Mouse (Mus musculus): ENCODE measurements around the gene Tmem135. TPM values are rescaled to one million over a fixed set of nuclear protein-coding genes. Genes with fewer than 3 reads are reported as not detected.
A peak's percentile ranks its signal among the peaks of the same experiment; 100 is the strongest.

Tmem135 gene
- total RNA-seq, 1 experiment from 2014 or later: 106 TPM

- DNase-seq: no peak
These were observed 155.7 kb downstream of the Tmem135 start for GRCm38 (mm10) chr7:89248135-89248850.

DNA sequence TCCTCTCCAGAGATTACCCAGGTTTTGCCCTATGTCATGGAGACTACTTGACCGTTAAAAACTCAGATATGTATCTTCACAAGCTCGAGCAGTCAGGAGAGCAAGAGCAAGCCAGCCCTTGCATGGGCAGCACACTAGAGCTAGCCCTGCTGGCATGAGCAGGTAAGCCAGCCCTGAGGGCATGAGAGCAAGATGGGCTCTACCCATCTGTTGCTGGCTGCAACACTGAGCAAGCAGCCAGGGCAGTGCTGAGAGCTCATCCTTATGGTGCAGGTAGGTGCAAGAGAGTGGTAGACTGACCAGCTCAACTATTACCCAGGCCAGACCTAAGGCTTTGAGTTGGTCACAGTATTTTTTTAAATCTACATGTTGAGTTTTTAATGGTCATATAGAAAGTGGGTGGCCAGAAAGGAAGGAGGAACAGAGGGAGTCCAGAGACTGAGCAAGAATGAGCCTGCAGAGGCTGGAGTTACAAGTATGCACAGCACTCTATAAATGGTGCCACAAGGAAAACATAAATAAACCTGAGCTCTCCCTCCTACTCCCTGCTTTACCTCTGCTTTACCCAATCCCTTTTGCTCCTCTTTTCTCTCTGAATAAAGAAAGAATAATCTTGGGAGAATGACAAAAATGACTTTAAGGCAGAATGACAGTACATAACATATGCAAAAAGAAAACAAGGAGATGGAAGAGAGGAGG lies 156.9 kb downstream of the Tmem135 start:
- no peak for DNase-seq

GRCm38 (mm10) chr7:89242565-89242964 lies 161.5 kb downstream of the Tmem135 start:
- no peak for DNase-seq

DNA sequence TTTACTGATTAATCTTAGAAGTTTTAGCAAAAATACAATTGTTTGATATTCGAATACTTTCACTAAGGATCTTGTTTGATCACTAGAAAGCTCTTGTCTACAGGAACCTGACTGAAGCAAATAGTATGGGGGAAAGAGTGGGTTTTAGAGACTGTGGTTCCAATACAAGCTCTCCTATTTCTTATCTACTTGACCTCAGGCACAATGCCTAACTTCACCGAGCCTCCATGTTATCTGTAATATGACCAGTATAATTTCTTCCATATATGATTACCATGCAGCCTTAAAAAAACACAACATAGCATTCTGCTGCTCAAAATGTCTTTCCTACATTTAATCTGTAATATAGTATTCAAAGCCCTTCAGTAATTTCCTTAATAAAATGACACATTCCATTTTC lies 161.9 kb downstream of the Tmem135 start:
- DNase-seq: no peak

DNA sequence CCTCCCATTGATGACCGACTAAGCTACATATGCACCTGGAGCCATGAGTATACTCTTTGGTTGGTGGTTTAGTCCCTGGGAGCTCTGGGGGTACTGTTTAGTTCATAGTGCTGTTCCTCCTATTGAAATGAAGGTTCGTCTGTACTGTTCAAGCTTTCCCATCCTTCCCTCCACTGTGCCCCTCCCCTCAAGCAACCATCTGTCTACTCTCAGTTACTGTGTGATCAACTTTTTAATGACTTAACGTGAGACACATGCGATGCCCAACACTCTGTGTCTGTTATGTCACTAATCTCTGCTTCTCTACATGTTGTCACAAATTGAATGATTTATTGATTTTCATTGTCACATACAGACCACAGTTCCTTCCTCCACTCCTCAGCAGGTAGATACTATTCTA lies 164.4 kb downstream of the Tmem135 start:
- DNase-seq: no peak

DNA sequence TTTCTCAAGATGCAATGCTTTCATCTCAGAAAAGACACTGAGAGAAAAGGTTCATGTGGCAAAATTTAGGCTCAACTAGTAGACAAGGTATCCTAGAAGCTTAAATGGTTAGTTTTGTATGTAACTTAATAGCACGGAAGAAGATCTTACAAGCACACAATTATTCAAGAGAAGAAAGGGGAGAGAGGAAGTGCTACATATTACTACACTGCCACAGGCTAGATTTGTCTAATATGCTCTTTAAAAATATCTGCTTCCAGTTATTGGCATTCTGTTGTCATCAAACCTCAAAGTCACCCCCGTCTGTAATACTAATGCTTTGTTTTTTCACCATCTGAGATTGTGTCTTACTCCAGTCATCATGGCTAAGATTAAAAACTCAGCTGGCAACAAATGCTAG lies 167.4 kb downstream of the Tmem135 start:
- no peak for DNase-seq

DNA sequence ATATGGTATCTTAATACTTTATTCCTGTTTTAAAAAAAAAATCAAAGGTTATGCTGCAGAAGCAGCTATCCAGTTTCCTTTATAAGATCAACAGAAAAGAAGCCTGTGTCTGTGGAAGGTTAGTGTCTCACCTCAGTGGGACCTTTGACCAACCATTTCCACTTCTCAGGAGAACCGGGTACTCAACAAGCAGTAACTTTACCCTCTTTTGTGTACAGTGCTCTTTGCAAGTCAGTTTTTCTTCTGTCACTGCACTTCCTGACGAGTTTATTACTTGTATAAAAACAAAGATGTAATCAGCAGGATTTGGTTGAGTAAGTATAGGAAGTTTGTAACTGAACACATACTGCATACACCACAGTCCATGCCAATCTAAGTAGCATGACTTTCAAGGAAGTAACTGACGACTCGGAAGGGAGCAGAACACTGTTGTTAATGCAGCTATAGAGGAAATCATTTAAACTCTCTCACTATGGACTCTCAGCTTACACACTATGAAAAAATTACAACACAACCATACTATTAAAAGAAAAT lies 168.0 kb downstream of the Tmem135 start:
- no peak for DNase-seq

GRCm38 (mm10) chr7:89232499-89233145 lies 171.4 kb downstream of the Tmem135 start:
- no peak for DNase-seq

DNA sequence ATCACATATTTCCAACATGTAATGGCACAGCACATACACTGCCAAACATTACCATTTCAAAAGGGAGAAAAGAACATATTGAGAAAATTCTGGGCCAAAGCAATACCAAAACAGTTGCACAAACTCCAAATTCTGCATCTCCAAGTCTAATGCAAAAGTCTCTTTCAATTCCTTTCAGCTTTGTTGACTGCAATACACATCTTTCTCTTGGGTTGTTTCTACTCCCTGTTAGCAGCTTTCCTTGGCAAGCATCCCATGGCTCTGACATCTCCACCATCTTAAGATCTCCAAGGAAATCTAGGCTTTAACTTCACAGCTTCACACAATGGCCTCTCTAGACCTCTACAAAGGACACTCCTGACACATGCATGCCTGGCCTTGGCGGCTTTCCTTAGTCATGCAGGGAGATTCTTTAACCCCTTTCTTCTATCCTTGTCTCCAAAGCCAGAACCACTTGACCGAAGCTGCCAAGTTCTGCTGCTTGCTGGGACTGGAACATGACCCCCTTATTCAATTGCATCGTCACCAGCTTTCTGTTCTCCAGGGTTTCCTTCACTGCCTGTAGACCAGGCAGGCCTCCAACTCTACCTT lies 172.7 kb downstream of the Tmem135 start:
- peak; percentile 10 for DNase-seq

GRCm38 (mm10) chr7:89222609-89223008 lies 181.4 kb downstream of the Tmem135 start:
- DNase-seq: no peak

DNA sequence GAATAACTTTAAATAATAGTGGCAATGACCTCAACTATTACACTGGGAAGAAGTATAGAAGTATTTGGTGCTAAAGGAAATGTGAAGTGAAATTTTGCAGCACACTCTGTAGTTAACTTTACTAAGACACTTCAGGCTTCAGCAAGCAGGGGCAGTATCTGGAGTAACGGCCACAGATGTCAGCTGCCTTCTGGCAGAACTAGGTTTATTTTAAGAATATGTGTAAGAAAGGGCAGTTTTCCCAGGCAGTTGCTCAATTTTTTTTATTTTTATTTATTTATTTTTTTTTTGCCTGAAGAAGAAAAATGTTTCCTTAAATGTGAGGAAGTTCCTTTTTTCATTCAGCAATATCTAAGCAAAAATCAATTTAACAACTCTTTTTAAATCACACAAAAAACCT lies 187.4 kb downstream of the Tmem135 start:
- no peak for DNase-seq

DNA sequence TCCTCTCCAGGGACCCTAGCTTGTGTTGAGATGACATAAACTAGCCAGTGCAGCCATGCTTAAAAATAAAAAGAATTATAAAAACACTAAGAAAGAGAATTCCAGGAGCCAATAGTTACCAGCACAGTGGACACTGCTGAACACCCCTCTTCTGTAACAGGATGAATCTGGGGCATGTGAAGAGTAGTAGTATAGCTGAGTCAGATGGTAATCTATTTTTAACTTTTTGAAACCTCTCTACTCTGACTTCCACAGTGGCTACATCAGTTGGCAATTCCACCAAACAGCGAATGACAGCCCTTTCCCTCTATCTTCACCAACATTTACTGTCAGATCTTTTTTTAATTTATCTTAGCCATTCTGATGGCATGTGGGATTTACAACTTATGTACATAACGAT lies 187.9 kb downstream of the Tmem135 start:
- DNase-seq: no peak

DNA sequence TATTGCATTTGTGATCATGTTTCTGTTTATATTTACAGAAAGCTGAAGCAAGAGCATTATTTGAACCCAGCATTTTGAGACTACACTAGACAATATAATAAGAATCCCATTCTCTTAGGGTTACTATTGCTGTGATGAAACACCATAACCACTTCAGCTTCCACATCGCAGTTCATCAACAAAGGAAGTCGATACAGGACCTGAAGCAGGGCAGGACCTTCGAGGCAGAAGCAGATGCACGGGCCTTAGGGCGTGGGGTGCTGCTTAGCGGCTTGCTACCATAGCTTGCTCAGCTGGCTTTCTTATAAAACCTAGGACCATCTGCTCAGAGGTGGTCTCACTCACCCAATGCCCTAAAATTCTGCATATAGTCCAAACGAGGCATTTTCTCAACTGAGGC lies 188.3 kb downstream of the Tmem135 start:
- DNase-seq: no peak

- no peak for DNase-seq
These were observed 193.5 kb downstream of the Tmem135 start for GRCm38 (mm10) chr7:89210506-89210905.

- no peak for DNase-seq
These were observed 197.9 kb downstream of the Tmem135 start for GRCm38 (mm10) chr7:89206165-89206564.

DNA sequence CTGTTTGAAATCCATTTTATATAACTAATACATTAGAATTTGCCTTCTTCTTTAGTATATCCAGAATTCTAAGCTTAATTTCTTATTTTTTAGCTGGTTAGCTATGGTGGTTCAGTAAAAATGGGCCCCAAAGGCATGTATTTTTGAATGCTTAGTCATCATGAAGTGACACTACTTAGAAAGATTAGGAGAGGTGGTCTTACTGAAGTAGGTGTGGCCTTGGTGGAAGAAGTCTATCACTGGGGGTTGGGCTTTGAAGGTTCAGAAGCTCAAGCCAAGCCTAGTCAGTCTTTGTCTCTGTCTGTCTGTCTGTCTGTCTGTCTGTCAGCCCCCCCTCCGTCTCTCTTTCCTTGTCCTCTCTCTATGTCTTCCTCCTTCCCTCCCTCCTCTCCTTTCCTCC lies 198.6 kb downstream of the Tmem135 start:
- no peak for DNase-seq

GRCm38 (mm10) chr7:89203144-89203543 lies 200.9 kb downstream of the Tmem135 start:
- no peak for DNase-seq

DNA sequence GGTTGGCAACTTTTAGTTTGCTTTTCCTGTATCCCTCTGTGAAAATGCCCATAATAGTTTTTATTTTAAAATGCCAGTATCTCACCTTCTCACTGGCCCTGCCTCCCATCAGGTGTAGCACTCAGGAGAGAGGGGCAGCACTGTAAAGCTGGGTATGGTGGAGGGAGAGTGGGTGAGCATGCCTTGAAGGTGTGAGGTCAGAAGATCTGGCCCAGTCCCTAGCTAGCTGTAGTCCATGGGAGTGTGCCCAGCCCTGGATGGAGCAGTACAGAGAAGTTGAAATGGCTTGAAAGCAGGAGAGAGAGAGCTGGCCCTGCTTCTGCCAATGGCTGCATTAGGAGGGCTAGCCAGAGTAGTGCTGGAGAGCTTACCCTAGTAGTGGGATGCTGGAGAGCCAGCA lies 202.1 kb downstream of the Tmem135 start:
- no peak for DNase-seq

- DNase-seq: no peak
These were observed 205.5 kb downstream of the Tmem135 start for GRCm38 (mm10) chr7:89198499-89198898.

DNA sequence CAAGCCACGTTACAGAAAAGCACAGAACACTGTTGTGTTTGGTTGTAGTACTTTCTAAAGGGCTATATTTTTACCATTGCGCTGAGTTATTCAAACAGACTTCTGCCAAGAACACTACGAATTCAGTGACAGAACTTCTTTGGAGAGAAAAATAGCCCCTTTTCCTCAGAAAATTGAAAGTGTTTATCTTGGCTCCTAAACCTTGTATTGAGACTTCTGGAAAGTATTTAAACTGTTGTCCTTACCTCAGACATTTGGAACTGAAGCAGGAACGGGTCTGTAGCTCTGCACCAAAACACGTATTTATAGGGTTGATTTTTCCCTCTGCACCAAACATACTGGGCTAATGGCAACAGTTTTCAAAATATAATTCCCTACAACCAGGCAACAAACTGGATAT lies 210.6 kb downstream of the Tmem135 start:
- no peak for DNase-seq

- DNase-seq: no peak
These were observed 220.1 kb downstream of the Tmem135 start for GRCm38 (mm10) chr7:89183928-89184327.

- no peak for DNase-seq
These were observed 221.1 kb downstream of the Tmem135 start for GRCm38 (mm10) chr7:89182943-89183342.

- no peak for DNase-seq
These were observed 222.7 kb downstream of the Tmem135 start for GRCm38 (mm10) chr7:89181285-89181684.
